Comparison of ENCODE assay signal across 23 mouse cellular contexts in the genomic region with DNA sequence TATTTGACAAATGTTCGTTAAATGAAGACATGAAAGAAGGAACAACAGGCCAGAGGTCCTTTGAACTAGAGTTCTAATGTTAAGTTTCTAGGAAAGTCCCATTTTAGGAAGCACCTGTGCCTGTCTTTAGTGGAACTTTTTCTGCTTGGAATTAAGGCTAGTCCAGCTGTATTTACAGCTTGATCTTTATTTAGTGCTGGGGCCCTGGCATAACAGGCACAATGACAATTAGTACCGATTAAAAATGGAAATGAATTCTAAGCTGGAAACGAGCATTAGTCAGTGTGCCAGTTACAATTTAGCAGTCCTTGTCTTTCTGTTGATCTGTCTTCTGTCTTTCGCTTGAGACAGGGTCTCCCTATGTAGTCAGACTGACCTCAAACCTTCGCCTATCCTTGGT.
DNase-seq lines count a peak whose midpoint lies in the region; ATAC-seq and TF ChIP-seq lines count a peak whose summit lies in the region.
"Had no signal": no experiment of that assay in that cellular context is flagged by ENCODE, and none has a peak within 500 bp of the region (broad histone marks: within the 10 kb centered on the region; RNA-seq: fewer than 3 reads in every experiment).

No protein-coding gene starts in this region.

- no peaks in the 10 kb centered on the region for H3K27me3 ChIP-seq in forebrain, embryonic 15.5 days
- H3K27me3 ChIP-seq in forebrain, embryonic 11.5 days (ENCODE audit: control insufficient read depth, insufficient read depth, low read length) = no peaks in the 10 kb centered on the region
- no peaks in the 10 kb centered on the region for H3K27me3 ChIP-seq in CH12.LX (replicated peaks)
- H3K27me3 ChIP-seq: embryonic facial prominence, embryonic 13.5 days; embryonic facial prominence, embryonic 15.5 days; forebrain, embryonic 13.5 days; Patski had no signal

- 49% methylated on average over 5 of the region's 5 CpGs for WGBS in forebrain, embryonic 15.5 days
- WGBS in forebrain, embryonic 11.5 days = 87% methylated on average over 5 of the region's 5 CpGs

- dilution Hi-C loops in CH12.LX (cut with MboI; ENCODE audit: extremely low pct_ligation_motif_present, extremely low pct_unique_long_range_greater_than_20kb, low sequenced_read_pairs) = no loop called here

- no peak for TF ChIP-seq RAD21 in CH12.LX (IDR thresholded peaks at IDR 0.05; ENCODE audit: low read depth, low read length)

- TF ChIP-seq EP300 in CH12.LX (IDR thresholded peaks at IDR 0.05; ENCODE audit: low read length) = no peak

- H3K9me3 ChIP-seq in forebrain, embryonic 15.5 days = no peaks in the 10 kb centered on the region
- no peaks in the 10 kb centered on the region for H3K9me3 ChIP-seq in forebrain, embryonic 11.5 days (ENCODE audit: control insufficient read depth, low read length)
- H3K9me3 ChIP-seq in CH12.LX (replicated peaks; ENCODE audit: low read length) = no peaks in the 10 kb centered on the region
- H3K9me3 ChIP-seq: embryonic facial prominence, embryonic 13.5 days; embryonic facial prominence, embryonic 15.5 days; forebrain, embryonic 13.5 days; G1E had no signal

- no peak overlapping the region for H3K9ac ChIP-seq in forebrain, embryonic 15.5 days (replicated peaks)
- no peak overlapping the region for H3K9ac ChIP-seq in forebrain, embryonic 11.5 days (ENCODE audit: low read length)
- peak overlapping the region; percentile 56 for H3K9ac ChIP-seq in CH12.LX (ENCODE audit: insufficient read depth, low read depth)
- H3K9ac ChIP-seq: embryonic facial prominence, embryonic 13.5 days; embryonic facial prominence, embryonic 15.5 days; forebrain, embryonic 13.5 days had no signal

- no peak for TF ChIP-seq POLR2A in CH12.LX (IDR thresholded peaks at IDR 0.05; ENCODE audit: low read depth, low read length)
- TF ChIP-seq POLR2A in brain, embryonic 14.5 days (IDR thresholded peaks at IDR 0.05; ENCODE audit: borderline replicate concordance, extremely low read depth, insufficient read depth, insufficient read length, poor library complexity, severe bottlenecking) = no peak

- H3K4me1 ChIP-seq in forebrain, embryonic 15.5 days = peaks cover 14% of the 10 kb centered on the region; the same call in 1 of the 2 replicates
- no peaks in the 10 kb centered on the region for H3K4me1 ChIP-seq in forebrain, embryonic 11.5 days (replicated peaks; ENCODE audit: control insufficient read depth, insufficient read depth, low read length)
- peaks cover 10 to 48% of the 10 kb centered on the region in 2 experiments for H3K4me1 ChIP-seq in CH12.LX (ENCODE audit: control insufficient read depth in 1 of 2, insufficient read depth in 2 of 2)
- H3K4me1 ChIP-seq: forebrain, embryonic 13.5 days had no signal

- H3K4me2 ChIP-seq in forebrain, embryonic 15.5 days (replicated peaks) = no peak overlapping the region
- H3K4me2 ChIP-seq in forebrain, embryonic 11.5 days (ENCODE audit: low read depth, low read length, severe bottlenecking) = no peak overlapping the region
- H3K4me2 ChIP-seq in CH12.LX (ENCODE audit: insufficient read depth, low read depth, poor library complexity, severe bottlenecking) = peak overlapping the region; percentile 69
- H3K4me2 ChIP-seq: embryonic facial prominence, embryonic 13.5 days; embryonic facial prominence, embryonic 15.5 days; forebrain, embryonic 13.5 days had no signal

- TF ChIP-seq CTCF in CH12.LX (conservative IDR thresholded peaks at IDR 0.05 in 1 of 2, IDR thresholded peaks at IDR 0.05 in 1 of 2; ENCODE audit: low read depth in 2 of 2, low read length in 2 of 2) = no peak
- TF ChIP-seq CTCF in brain, embryonic 14.5 days (IDR thresholded peaks at IDR 0.05; ENCODE audit: borderline replicate concordance, extremely low read depth, insufficient read depth, insufficient read length) = no peak

- no peak overlapping the region for H3K4me3 ChIP-seq in forebrain, embryonic 15.5 days
- no peak overlapping the region for H3K4me3 ChIP-seq in forebrain, embryonic 11.5 days (ENCODE audit: low read depth, low read length)
- H3K4me3 ChIP-seq in CH12.LX (replicated peaks in 1 of 3; ENCODE audit: low read depth in 2 of 3, low read length in 2 of 3, poor library complexity in 1 of 3) = no peak overlapping the region
- H3K4me3 ChIP-seq: embryonic facial prominence, embryonic 13.5 days; embryonic facial prominence, embryonic 15.5 days; erythroblast, embryonic 14.5 days; forebrain, embryonic 13.5 days had no signal

- no peaks in the 10 kb centered on the region for H3K79me2 ChIP-seq in CH12.LX (replicated peaks; ENCODE audit: control insufficient read depth, extremely low read depth, insufficient read depth, poor library complexity, severe bottlenecking)

- in situ Hi-C loops in CH12.LX (cut with MboI; ENCODE audit: low pct_ligation_motif_present, low pct_unique_long_range_greater_than_20kb, low sequenced_read_pairs) = no loop called here

- DNase-seq in forebrain, embryonic 11.5 days (ENCODE audit: low spot score) = no peak
- peak; percentile 53 for DNase-seq in heart, adult 11 months
- DNase-seq in heart, adult 8-10 months (ENCODE audit: low spot score) = no peak
- no peak for DNase-seq in CH12.LX (ENCODE audit: extremely low read depth)
- peak; percentile 25 for DNase-seq in brain, embryonic 14.5 days (ENCODE audit: low read depth)
- DNase-seq in right cerebral cortex, postnatal 36 days (ENCODE audit: low spot score in 2 of 2) = no peak
- DNase-seq: adrenal gland, adult 8-10 months; adrenal gland, postnatal 14 days; adrenal gland, postnatal 36 days; cerebellum, adult 11 months; cerebellum, adult 18-20 months; cerebellum, adult 8-10 months; cerebellum, adult 9-11 months; cerebellum, postnatal 14 days; cerebellum, postnatal 36 days; embryo, embryonic 11 days had no signal

- 0 out of 2 replicates have a peak, but pooled peaks have one; percentile 34 for ATAC-seq in forebrain, embryonic 15.5 days (replicated peaks)
- no peak for ATAC-seq in forebrain, embryonic 11.5 days (replicated peaks; ENCODE audit: low FRiP score)
- ATAC-seq: forebrain, embryonic 13.5 days had no signal

- no peaks in the 10 kb centered on the region for H3K36me3 ChIP-seq in forebrain, embryonic 15.5 days
- H3K36me3 ChIP-seq in forebrain, embryonic 11.5 days (ENCODE audit: control insufficient read depth, insufficient read depth, low read length) = no peaks in the 10 kb centered on the region
- peaks cover 0 to 9% of the 10 kb centered on the region in 2 experiments for H3K36me3 ChIP-seq in CH12.LX (replicated peaks in 1 of 2; ENCODE audit: control insufficient read depth in 1 of 2, insufficient read depth in 1 of 2, low read length in 1 of 2)
- H3K36me3 ChIP-seq: embryonic facial prominence, embryonic 13.5 days; embryonic facial prominence, embryonic 15.5 days had no signal

- no peak overlapping the region for H3K27ac ChIP-seq in forebrain, embryonic 15.5 days (replicated peaks)
- no peak overlapping the region for H3K27ac ChIP-seq in forebrain, embryonic 11.5 days (ENCODE audit: low read depth, low read length)
- H3K27ac ChIP-seq in CH12.LX (ENCODE audit: insufficient read depth, low read depth) = no peak overlapping the region
- H3K27ac ChIP-seq: embryonic facial prominence, embryonic 13.5 days; embryonic facial prominence, embryonic 15.5 days; forebrain, embryonic 13.5 days had no signal

TF ChIP-seq in CH12.LX, 34 proteins besides CTCF, POLR2A, EP300 and RAD21:
- TF ChIP-seq TCF12 (IDR thresholded peaks at IDR 0.05; ENCODE audit: low read depth, low read length) (no peak), PAX5 (IDR thresholded peaks at IDR 0.05; ENCODE audit: low read length) (no peak), ZNF384 (IDR thresholded peaks at IDR 0.05; ENCODE audit: low read depth, low read length) (no peak), NRF1 (IDR thresholded peaks at IDR 0.05; ENCODE audit: low read depth, low read length) (no peak), JUN (IDR thresholded peaks at IDR 0.05; ENCODE audit: insufficient read depth, low read depth, low read length) (no peak), MAZ (IDR thresholded peaks at IDR 0.05; ENCODE audit: low read depth, low read length) (no peak), TBP (conservative IDR thresholded peaks at IDR 0.05; ENCODE audit: low read depth, low read length) (no peak), MXI1 (IDR thresholded peaks at IDR 0.05; ENCODE audit: low read depth, low read length) (no peak), MEF2A (IDR thresholded peaks at IDR 0.05; ENCODE audit: borderline replicate concordance, low read depth, low read length) (no peak), NELFE (IDR thresholded peaks at IDR 0.05; ENCODE audit: low read depth, low read length) (no peak), ZKSCAN1 (IDR thresholded peaks at IDR 0.05; ENCODE audit: borderline replicate concordance, low read depth, low read length) (no peak), E2F4 (IDR thresholded peaks at IDR 0.05; ENCODE audit: insufficient replicate concordance, low read depth, low read length) (no peak), USF1 (IDR thresholded peaks at IDR 0.05; ENCODE audit: low read depth, low read length) (no peak), MAX (IDR thresholded peaks at IDR 0.05; ENCODE audit: low read length) (no peak), GABPA (IDR thresholded peaks at IDR 0.05; ENCODE audit: insufficient replicate concordance, low read depth, low read length) (no peak), IRF4 (IDR thresholded peaks at IDR 0.05; ENCODE audit: low read depth, low read length) (no peak), KAT2A (IDR thresholded peaks at IDR 0.05; ENCODE audit: insufficient replicate concordance, low read length) (no peak), ELF1 (IDR thresholded peaks at IDR 0.05; ENCODE audit: low read depth, low read length) (no peak), ETS1 (conservative IDR thresholded peaks at IDR 0.05; ENCODE audit: low read depth, low read length) (no peak), UBTF (IDR thresholded peaks at IDR 0.05; ENCODE audit: low read depth, low read length) (no peak)

Comparison
In these comparisons a context has a peak if more than half of its experiments do, and no peak if none do; other contexts are left out.
1. DNase-seq: peak in heart, adult 11 months (single experiment) and brain, embryonic 14.5 days (single experiment); none in forebrain, embryonic 11.5 days (single experiment), heart, adult 8-10 months (single experiment), CH12.LX (single experiment) and right cerebral cortex, postnatal 36 days (0 of 2).